Mouse (Mus musculus) kidney, postnatal 10 days (tissue): ENCODE measurements around the gene Rbm20.
"Not testable (repeated sequence)": the region's sequence is repeated elsewhere in the genome, so short reads cannot be mapped to it uniquely, and the experiment has no call there.

Experiments used
- DNase-seq: peaks from one replicate; pipeline ENCODE4 v3.0.0; 2021; ENCODE audit warnings: mixed read lengths

Rbm20 gene

DNA sequence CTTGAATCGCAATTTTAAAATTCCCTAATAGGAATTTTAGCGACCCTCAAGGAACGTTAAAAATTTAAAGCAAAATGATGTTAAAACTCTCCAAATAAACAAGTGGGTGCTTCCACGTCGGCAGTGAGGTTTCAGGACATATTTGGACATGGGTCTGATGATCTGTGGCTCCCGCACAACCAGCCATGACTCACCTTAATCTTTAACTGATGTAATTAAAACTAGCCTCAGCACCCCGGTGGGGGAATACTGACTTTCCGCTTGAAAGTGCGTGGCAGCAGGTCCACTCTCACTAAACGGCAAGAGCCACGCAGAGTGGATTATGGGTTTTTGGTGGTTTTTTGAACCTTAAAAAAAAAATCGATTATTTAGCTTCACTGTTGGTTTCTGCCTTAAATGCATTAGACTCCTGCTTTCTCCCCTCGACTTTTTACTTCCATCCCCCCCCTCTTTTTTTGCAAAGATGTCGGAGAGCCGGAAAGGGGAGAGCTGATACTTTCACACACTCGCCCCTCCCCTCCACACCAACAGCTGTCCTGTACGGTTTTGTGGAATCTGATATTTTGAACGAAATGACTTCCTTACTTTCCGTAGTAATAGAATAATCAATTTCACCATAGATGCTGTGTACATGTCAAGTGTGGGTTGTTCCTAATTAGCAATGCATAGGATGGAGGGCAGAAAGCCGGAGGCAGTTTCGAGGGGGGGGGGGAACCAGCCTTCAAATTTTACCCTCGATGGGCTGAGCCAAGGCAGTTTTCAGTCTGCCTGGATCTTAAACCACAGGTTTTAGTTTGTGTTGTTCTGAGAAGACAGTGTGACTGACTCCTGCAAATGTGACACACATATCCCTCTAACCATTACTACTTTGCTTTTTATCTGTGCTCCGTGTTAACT is 117.1 kb downstream of the Rbm20 start:
- no peak for DNase-seq

DNA sequence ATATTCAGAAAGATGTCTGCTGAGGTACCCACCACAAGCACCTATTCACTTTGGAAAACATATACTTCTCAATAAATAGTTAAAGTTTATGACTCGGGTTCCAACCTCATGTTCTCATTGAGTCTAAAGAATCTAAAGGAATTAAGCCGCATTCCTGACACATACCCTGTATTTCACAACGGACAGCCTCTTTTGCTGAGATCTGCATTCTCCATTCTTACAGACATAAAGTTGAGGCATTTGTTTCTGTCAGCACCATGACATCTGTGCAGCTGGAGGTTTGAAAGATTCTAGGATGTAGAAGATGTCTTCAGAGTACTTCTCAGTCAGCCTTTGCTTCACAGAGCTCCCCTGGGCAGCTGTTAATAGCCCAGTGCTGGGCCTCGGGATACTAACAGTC is 117.9 kb downstream of the Rbm20 start:
- no peak for DNase-seq

DNA sequence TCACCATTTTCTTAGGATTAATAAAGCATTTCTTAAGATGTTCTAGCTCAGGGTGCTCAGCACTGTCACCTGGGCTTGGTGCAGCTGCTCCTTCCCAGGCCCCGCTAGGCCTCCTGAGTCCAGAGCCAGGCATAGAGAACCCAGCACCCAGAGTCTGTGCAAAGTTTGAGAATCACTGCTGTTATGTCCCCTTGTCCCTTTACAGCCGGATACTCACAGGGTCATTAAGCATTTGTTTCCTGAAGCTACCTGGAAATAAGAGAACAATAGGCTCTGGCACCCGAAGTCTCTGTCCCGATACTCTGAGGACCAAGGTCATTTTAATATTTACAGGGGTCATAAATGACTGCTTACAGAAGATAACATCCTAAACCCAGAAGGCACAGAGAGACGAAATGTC is 118.9 kb downstream of the Rbm20 start:
- no peak for DNase-seq

DNA sequence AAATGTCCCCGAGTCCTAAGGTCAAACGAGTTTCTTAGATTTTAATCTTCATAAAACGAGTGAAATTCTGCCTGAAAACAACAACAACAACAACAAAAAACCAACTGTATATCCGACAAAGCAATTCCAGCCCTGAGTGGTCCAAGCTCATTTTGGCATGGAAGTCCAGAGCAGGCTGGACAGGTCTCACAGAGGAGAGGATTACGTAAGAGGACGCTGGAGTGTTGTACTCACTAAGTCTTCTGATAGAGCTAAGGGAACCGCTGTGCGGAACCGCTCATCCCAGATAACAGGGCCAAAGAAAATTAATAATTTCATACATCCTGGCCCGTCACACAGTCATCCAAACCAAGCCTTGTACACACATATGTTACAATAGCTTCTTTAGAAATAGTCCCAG is 120.7 kb downstream of the Rbm20 start:
- no peak for DNase-seq

DNA sequence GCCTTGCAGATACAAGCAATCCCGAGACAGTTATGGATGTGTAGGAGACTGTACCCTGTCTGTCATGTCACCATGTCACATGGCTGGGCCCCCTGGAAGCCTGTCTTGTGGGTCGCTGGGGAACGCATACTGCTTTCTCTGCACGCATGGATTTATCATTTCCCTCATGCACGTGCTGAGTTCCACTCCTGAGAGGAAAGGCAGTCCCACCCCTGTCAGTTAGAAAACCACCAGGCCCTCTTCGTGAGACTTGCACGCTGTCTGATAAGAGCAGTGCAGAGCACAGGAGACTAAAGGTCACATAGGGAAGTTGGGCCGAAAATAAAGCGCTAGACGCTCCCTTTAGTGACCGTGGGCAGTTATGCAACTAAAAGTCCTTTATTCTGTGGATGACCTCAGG is 122.8 kb downstream of the Rbm20 start:
- no peak for DNase-seq

DNA sequence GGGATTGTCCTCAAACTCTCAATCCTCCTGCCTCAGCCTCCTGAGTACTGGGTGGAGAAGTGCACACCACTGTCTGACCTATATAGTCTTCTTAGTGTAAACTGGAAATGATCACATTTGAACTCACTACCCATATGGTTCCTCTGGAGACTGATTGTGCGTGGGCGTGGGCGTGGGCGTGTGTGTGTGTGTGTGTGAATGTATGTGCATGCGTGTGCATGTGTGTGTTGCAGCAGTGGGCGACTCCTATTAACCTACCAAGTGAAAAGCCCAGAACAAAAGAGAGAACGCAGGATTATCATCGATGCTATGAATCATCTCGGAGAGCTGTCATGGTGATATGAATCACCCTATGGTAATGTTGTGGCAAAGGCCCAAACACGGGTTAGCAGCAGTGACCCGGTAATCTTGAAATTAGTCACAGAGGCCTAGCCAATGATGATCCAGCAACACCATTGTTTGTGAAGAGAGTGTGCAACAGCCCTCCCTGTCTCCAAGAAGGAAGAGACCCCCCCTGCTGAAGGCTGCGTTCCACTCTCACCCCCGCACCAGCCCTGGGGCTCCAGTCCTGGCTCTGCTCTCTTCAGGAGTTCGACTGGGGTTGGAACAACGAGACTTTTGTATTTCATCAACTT is 123.4 kb downstream of the Rbm20 start:
- no peak for DNase-seq

DNA sequence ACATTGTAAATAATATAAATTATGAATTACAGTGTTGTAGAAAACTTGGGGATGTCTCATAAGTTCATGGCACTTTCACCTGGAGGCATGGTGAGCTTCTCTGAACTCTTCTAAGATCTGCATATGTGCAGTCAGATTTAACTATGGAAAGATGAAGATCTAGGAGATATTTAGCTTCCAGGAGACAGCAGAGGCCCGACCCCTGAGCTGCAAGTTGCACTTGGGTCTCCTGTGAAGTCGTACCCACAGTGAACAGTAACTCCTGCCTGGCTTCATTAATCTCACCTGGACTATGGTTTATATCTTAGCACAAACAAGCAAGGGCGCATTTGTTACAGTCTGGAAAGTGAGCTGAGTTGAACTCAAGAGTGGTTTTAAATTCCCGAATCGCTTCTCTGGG is 124.3 kb downstream of the Rbm20 start:
- DNase-seq = no peak

DNA sequence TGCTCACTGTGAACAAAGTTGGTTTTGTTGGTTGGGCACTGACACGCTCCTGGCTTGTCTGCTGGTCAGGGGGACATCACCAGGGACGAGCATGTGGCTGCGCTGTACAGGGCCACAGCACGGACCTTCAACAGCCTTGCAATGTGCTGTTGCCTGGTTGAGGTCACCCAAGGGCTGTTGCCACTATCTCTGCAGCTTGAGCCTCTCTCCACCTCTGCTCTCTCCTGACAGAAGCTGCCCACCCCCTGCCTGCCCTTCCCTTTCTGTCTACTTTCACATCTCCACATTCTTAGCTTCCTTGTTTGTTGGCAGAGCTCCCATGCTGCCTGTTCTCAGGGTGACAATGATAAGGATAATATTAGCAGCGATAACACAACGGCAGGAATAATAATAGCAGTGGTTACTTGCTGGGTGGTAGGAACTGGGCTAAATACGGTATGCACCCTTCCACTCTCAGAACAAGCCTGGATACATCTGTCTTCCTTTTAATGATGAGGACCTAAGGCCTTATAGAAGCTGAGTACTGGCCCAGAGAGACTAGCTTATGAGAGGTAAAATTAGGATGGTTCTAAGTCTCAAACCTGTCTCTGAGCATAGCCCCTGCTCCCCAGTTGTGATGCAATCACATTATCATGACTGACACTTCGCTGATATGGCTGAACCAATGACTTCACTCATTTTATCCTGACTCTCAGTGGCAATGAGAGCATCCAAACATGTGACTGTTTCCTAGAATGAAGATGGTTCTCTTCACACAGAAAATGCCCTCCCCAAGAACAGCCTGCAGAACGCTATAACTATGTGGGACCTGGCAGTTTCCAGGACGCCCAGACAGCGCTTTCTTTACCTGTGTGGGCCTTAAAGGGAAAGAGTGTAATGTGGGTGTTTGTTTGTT is 124.9 kb downstream of the Rbm20 start:
- DNase-seq = no peak

DNA sequence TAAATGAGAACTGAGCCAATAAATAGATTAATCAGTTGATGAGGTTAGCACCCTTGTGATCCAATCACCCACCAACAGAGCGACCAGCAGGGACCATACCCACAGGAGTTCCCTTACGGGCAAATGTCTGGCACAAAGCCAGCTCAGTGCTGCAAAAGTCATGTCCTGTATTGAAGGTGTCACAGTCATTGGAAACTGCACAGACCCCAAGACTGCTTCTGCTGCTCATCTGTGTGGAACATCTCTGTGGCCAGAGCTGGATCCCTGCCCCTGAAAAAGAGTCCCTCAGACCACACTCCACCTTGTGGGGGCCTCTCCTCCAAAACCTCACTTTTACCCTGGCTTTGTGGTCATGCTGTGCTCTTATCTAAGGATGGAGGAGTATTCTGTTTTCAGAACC is 126.8 kb downstream of the Rbm20 start:
- no peak for DNase-seq

DNA sequence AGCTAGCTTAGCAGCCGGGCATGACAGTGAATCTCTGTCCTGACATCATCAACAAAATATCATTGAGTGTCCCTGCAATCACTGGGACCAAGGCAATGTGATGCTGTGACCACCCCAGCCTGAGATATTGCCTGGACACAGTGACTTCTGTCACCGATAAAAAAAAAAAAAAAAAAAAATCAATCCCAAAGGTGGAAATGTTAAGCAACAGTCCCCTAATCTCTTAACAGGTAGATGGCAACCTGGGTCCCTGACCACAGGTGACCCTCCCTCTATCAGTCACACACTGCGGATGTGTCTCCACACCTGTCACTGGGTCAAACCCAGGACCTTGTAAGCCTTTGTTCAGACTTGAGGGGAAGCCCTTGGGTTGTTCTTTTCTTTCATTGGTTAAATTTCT is 128.0 kb downstream of the Rbm20 start:
- no peak for DNase-seq

DNA sequence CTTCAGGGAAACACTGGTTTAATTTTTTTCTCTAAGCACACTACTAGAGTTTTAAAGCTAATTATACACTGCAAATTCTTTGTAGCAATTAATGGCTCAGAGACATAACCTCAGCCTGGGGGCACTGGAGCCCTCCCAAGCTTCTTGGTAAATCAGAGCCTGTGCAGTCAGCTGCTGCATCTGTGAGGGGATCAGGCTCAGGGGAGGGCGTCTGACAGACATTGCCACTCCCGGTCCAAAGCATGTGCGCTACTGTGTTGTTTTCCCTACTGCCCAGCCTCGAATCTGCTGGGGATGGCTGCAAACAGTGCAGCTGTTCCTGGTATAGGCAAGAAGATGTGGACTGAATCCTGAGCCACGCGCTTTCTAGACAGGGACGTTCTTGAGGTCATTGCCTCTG is 129.0 kb downstream of the Rbm20 start:
- peak; percentile 41 for DNase-seq

DNA sequence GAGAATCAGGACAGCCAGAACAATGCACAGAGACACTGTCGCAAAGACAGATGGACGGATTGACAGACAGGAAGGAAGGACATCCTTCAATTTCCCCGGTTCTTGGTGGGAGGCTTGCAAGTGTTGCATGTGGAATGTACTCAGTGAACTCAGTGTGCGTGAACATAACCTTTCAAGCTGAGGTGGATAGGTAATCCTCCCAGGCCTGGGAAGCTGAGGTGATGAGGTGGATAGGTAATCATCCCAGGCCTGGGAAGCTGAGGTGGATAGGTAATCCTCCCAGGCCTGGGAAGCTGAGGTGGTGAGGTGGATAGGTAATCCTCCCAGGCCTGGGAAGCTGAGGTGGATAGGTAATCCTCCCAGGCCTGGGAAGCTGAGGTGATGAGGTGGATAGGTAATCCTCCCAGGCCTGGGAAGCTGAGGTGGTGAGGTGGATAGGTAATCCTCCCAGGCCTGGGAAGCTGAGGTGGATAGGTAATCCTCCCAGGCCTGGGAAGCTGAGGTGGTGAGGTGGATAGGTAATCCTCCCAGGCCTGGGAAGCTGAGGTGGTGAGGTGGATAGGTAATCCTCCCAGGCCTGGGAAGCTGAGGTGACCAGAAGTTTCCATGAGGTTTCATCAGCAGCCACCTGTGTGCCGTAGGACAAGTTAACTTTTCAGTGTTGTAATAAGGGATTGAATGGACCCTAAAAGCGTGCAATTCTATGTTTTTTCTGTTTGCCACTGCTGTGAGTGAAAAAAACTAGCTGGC is 129.6 kb downstream of the Rbm20 start:
- DNase-seq = not testable (repeated sequence)

DNA sequence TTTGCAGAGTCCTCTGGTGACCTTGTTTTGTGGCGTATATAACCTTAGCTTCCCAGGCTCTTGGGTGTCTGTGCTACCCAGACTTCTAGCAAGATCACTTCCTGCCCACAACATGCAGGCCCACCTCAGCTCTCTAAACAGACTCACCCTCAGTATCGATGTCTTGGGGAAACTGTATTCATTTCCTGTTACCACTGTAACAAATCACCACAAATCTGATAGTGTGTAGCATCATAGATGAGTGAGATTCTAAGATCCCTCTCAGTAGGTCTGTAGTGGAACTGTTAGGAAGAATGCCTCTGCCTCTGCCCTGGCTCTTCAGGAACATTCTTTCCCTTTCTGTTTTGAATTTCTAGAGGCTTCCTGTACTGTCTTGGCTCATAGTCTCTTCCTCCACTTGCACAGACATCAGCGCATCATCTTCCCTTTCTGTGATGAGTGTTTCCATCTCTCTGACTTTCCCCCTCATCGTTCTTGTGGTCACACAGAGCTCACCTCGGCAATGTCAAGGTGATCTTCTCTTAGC is 130.2 kb downstream of the Rbm20 start:
- no peak for DNase-seq

DNA sequence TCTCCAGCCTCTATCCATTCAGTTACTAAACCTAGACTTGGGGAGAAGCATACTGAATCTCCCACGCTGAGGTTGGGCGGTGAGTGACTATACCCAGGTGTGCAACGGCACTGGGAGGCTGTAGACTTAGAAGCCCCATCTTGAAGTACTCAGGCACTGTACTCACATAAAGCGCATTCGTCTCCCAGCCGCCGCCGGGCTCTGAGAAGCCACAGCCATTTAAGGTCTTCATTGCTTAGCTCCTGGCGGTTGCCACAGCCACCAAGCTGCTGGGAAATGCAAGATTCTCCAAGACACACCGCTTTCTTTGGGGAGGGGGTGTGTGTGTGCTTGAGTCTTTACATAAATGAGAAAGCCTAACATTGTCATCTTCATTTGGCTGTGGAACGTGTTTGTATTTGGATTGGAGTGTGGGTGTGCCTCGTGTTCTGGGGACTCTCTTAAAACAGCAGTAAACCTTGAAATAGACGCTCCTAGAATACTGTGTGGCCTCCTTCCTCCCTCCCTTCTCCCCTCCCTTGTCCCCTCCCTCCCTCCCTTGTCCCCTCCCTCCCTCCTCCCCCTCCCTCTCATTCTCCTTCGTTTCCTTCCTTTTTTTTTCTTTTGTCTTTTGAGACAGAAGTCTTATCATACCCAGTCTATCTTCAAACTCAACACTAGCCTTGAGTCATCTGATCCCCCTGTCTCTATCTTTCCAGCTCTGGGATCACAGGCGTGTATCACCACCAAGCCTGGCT is 131.1 kb downstream of the Rbm20 start:
- DNase-seq = no peak

DNA sequence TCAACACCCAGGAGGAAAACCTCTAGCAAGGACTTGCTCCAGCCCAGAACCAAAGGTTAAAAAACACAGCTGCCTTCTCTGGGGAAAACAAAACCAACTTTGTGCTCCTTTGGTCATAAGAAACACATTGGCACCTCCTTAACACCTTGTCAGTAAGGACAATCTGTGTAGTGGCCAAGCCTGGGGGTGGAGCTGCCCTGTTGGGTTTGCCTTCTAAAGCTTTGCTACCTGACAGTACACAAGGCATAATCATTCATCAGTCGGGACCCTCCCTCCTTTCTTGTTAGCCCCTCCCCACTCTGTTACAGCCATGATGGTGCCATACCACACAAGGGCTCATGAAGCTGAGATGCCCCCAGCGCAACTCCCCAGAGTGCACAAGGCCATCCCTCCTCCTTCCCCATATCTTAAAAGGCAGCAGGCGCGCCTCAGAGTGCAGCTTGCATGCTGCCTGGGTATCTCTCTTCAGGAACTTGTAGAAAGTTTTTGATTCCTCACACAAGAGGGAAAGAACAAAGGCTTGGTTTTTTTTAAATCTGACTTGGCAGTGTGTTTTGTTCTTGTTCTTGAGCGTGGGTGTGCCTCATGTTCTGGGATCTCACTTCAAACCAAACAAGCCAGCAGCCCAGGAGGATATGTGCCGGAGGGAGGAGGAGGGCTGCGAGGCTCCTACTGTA is 132.2 kb downstream of the Rbm20 start:
- no peak for DNase-seq

DNA sequence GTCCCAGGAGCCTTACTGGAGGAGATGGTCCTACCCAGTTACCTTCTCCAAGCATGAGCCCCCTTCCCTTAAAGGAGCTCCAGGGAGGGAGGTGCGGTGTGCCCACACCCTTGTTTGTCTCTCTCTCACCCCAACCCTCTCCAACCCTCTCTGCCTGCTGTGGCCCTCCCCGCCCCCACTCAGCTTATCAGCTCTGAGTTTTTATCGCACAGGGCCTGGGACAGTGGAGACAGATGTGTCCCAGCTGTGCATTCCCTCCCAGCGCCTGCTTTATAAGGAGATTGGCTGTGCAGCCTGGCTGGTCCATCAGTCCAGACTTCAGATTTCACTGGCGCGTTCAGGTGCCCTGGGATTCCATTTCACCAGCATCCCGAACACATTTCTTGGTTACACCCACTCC is 132.9 kb downstream of the Rbm20 start:
- DNase-seq = peak; percentile 82

DNA sequence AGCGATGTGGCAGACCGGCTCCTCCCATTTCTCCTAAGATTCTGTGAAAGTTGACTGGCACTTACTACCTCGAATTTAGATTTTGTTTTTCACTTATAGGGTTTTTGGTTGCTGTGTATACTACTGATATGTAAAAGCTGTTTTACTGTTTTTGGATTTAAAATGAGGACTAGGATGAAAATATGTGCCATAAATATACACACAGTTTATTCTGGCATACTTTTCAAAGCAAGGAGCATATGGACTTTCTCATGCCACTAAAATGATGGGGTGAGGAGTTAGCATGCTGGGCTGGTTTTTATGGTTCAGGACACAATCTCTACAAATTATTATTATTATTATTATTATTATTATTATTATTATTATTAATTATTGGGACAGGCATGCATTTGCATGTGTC is 133.5 kb downstream of the Rbm20 start:
- DNase-seq = no peak

DNA sequence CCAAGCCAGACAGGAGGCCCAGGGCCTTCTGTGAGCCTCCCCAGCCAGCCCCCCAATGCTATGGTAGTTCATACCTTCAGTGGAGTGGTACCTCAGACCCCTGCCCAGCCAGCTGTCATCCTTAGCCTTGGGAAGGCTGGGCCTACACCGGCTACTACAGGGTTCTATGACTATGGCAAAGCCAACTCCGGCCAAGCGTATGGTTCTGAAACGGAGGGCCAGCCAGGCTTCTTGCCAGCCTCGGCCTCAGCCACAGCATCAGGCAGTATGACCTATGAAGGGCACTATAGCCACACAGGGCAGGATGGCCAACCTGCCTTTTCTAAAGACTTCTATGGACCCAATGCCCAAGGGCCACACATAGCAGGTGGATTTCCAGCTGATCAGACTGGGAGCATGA is 136.5 kb downstream of the Rbm20 start:
- DNase-seq = no peak

DNA sequence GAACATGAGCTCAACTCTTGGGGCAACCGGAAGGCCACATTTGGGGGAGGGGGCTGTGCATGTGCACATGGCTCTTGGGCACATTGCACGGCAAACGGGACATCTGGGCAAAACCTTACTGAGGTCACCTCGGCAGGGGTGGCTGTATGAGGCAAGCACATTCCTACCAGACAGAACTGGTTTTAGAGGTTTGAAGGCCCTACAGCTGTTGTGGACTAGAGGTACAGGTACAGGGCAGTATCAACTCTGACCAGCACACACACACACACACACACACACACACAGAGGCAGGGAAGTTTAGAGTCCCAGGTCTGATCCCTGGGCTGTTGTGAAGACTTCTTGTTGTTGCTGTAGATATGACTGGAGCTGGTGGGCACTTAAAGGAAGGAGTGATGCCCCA is 138.6 kb downstream of the Rbm20 start:
- DNase-seq = no peak

DNA sequence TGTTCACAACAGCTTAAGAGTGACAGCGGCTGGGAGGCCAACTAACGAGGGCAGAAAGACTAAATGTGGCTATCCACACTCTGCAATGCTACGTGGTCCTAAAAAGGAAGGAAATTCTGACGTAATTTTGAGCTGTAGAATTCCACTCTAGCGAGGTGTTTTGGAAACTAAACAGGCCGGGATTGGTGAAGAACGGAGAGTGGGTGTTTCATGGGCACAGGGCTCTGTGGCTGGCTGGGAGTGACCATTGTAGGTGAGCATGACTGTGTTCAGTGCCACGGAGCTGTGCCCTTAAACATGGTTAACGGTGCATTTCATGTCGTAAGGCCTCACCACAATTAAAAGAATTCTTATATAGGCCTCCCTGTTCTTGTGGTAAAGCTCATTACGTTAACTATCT is 139.1 kb downstream of the Rbm20 start:
- no peak for DNase-seq

DNA sequence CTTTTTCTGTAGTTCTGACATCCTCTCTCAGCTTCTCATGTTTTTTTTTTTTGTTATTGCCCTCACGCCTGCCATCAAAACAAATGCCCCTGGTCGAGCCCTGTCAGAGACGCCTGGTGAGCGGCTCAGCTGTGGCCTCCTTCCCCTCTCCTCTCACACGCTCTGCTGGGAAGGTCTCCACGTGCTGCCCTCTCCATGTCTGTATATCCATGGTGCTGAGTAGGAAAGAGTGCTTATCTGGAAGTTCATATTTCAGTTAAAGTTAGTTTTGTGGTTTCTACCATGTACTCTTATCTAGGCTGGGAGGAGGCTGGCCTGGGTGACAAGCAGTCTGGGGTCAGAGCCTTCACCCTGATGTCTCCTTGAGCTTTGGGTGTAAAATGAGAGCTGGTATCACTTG is 142.2 kb downstream of the Rbm20 start:
- no peak for DNase-seq
